Mouse (Mus musculus) ovary, adult 18-20 months (tissue): Measurements from ENCODE around the gene Hyal2.
A peak's percentile ranks its signal among the peaks of the same experiment; 100 is the strongest.

Experiments used
- DNase-seq: peaks from one replicate; pipeline ENCODE4 v3.0.0; 2022; ENCODE audit warnings: low spot score, mixed read lengths

The Hyal2 gene

DNA sequence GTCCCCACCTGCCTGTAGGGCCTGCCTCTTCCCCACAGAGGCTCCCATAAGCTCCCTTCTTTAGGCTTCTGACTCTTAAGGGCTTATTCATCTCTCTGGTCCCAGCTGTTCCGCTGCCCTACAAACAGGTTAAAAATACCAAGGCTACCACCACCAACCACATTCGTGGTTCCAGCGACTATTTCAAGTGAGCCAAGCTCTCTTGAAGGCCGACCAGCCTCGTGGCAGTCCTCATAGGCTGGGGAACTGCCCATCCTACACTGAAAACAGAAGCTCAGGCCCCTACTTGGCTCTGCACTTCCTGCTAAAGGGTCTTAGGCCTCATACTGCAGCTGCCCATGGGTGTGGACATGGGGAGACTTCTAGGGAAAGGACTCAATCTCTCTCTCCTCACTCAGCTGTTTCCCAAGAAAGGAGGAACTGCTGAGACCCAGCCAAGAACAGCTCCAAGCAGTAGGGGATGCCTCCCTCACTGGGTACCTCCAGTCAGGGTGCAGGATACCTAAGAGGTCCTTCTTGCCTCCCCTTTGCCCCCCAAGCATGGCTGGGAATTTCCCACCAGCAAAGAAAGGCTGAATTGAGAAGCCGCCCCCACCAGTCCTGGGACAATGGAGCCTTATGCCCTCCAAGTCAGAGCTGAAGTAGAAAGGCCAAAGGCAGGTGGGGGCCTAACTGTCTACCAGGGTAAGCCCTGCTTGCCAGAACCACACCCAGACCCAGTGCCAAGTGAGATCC is 43.9 kb downstream of the Hyal2 start:
- DNase-seq = no peak

DNA sequence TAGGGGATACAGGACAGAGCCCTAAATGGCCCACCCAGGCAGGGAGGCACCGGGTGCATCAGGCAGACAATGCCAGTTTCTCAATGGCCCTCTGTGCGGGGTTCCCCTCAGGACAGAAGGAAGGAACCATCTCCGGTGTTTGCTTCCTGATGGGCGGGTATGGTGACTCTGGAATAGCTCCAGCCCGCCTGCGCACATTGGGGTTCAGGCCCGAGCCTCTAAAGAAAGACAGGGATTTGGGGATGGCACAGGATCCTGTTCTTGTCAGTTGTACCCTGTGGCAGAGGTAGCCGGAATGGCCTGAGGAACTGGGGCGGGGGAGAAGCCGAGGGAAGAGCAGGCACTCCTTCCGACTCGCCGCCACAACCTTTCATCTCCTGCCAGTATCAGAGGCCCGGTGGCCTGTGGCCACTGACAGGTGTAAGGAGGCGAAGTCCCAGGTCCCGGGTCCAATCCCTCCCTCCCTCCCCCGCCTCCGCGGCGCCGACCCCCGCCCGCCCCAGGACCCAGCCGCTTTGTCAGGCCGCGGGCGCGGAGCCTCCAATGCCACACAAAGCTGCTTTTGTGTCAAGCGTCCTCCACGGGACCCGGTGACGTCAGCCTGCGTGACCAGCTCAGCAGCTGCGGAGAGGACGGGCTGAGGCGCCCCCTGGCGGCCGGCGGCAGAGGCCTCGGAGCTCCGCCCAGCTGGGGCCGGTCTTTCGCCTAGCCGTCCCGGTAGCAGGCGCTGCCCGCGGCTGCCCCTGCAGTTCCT is 44.6 kb downstream of the Hyal2 start:
- DNase-seq = peak; percentile 95

- no peak for DNase-seq
Measured at GRCm38 (mm10) chr9:107612945-107613569, 45.3 kb downstream of the Hyal2 start.

DNA sequence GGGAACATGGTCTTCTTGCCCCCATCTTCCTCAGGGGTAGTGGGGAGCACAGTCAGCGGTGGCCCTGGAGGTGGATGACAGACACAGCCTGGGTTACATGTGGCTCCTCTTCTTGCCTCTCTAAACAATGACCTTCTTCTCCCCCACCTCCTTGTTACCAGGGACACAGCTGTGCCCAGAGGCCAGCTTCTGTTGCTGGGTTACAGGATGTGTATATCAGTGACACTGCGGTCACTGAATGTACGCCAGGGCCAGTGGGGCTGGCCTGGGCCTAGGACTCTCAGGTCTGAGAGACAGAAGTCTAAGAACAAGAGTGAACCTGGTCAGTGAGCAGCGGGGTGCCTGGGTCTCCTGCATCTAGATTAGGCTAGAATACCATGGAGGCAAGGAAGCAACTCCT is 47.3 kb downstream of the Hyal2 start:
- no peak for DNase-seq

- DNase-seq = no peak
Measured at GRCm38 (mm10) chr9:107617461-107617860, 49.7 kb downstream of the Hyal2 start.

- DNase-seq = no peak
Measured at GRCm38 (mm10) chr9:107618098-107618497, 50.4 kb downstream of the Hyal2 start.

DNA sequence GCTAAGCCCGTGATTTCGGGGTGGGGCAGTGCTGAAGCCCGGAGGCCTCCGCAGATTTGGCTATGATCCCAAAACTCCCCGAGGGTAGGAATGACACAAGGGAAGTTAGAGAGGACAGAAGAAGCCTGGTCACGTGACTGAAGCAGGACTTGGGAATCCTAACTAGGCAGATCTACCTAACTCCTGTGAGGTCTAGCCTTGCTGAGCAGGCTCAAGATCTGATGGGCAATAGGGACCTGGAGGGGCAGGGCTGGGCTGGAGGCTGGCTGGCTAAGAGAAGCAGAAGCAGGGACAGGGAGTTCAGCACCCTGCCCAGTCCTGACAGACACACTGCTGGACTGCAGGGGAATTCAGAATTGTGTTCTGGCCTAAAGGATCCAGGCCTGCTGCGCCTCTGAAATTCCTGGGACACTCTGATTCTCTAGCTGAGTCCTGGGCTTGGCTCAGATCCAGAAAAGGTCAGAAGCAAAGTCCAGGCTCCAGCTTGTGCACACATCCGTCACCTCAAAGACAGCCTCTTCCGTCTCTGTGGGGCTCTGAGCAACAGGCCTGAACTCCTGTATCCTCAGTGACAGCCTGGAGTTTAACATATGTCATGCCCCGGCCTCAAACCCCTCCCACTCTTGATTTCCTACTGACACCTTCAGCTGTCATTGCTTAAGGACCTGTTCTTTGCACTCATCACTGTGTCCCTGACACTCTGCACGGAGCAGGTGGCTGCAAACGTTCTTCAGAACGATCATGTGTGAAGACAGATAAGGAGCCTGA is 51.2 kb downstream of the Hyal2 start:
- DNase-seq = no peak

- no peak for DNase-seq
Measured at GRCm38 (mm10) chr9:107619546-107619879, 51.8 kb downstream of the Hyal2 start.

DNA sequence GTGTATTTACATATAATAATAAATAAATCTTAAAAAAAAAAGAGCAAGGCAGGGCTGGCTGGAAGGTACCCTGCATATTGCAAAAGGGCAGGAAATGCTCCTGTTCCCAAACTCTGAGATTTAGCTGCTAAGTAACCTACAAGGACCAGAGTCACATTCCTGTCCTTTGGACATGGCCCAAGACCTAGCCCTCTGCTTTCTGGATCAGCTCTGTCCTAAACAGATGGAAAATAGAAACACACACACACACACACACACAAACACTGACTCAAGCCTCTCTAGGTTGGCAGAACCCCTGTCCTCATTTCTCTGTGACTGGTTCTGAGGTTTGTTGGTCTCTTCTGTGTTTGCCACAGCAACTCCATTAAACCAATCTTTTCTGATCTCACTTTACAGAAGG is 53.2 kb downstream of the Hyal2 start:
- DNase-seq = no peak
